Comparison of ENCODE assay signal across 10 mouse cellular contexts in genomic region chr5:13529226-13529625, GRCm38 (mm10).
DNase-seq lines count a peak whose midpoint lies in the region; ATAC-seq and TF ChIP-seq lines count a peak whose summit lies in the region.
"Had no signal": no experiment of that assay in that cellular context is flagged by ENCODE, and none has a peak within 500 bp of the region (broad histone marks: within the 10 kb centered on the region; RNA-seq: fewer than 3 reads in every experiment).

No protein-coding gene starts in this region.

- H3K36me3 ChIP-seq in forebrain, embryonic 15.5 days, result no peaks in the 10 kb centered on the region
- H3K36me3 ChIP-seq in midbrain, embryonic 13.5 days, result no peaks in the 10 kb centered on the region
- H3K36me3 ChIP-seq: limb, embryonic 12.5 days had no signal

- H3K27ac ChIP-seq in forebrain, embryonic 15.5 days (replicated peaks), result no peak overlapping the region
- H3K27ac ChIP-seq in midbrain, embryonic 13.5 days, result no peak overlapping the region
- H3K27ac ChIP-seq: limb, embryonic 12.5 days had no signal

- no peaks in the 10 kb centered on the region for H3K27me3 ChIP-seq in forebrain, embryonic 15.5 days
- peaks cover 65% of the 10 kb centered on the region for H3K27me3 ChIP-seq in midbrain, embryonic 13.5 days
- H3K27me3 ChIP-seq: limb, embryonic 12.5 days; megakaryocyte, embryonic 14.5 days had no signal

- ATAC-seq in forebrain, embryonic 15.5 days (replicated peaks), result peak; percentile 86
- peak; percentile 98 for ATAC-seq in midbrain, embryonic 13.5 days
- no peak for ATAC-seq in monocyte, adult 5-6 weeks (replicated peaks; ENCODE audit: insufficient number of reproducible peaks, low FRiP score, low TSS enrichment, poor library complexity, severe bottlenecking)

- no peaks in the 10 kb centered on the region for H3K9me3 ChIP-seq in forebrain, embryonic 15.5 days
- H3K9me3 ChIP-seq in midbrain, embryonic 13.5 days, result no peaks in the 10 kb centered on the region
- H3K9me3 ChIP-seq: limb, embryonic 12.5 days; megakaryocyte, embryonic 14.5 days had no signal

- WGBS in forebrain, embryonic 15.5 days, result under 1% methylated on average over 4 of the region's 4 CpGs
- 2% methylated on average over 4 of the region's 4 CpGs for WGBS in midbrain, embryonic 13.5 days
- WGBS in lung, adult 2 months, result 46% methylated on average over 4 of the region's 4 CpGs

- no peak for TF ChIP-seq CTCF in lung, adult 2 months (IDR thresholded peaks at IDR 0.05; ENCODE audit: insufficient read depth, low read length)

- H3K4me2 ChIP-seq in forebrain, embryonic 15.5 days (replicated peaks), result no peak overlapping the region
- H3K4me2 ChIP-seq in midbrain, embryonic 13.5 days (replicated peaks), result no peak overlapping the region
- H3K4me2 ChIP-seq: limb, embryonic 12.5 days had no signal

- peaks cover 11% of the 10 kb centered on the region for H3K4me1 ChIP-seq in forebrain, embryonic 15.5 days
- H3K4me1 ChIP-seq in midbrain, embryonic 13.5 days (replicated peaks), result peaks cover 6% of the 10 kb centered on the region; the same call in 1 of the 2 replicates
- H3K4me1 ChIP-seq in lung, adult 2 months (ENCODE audit: control insufficient read depth, insufficient read depth, low read length), result no peaks in the 10 kb centered on the region

- no peak for TF ChIP-seq POLR2A in lung, adult 2 months (IDR thresholded peaks at IDR 0.05; ENCODE audit: borderline replicate concordance, extremely low read depth, low read depth, low read length)

- no peak overlapping the region for H3K4me3 ChIP-seq in forebrain, embryonic 15.5 days
- H3K4me3 ChIP-seq in midbrain, embryonic 13.5 days (replicated peaks), result no peak overlapping the region
- no peak overlapping the region for H3K4me3 ChIP-seq in lung, adult 2 months (replicated peaks; ENCODE audit: extremely low read depth, low read depth, low read length)
- H3K4me3 ChIP-seq: limb, embryonic 12.5 days; megakaryocyte, embryonic 14.5 days had no signal

- H3K9ac ChIP-seq in forebrain, embryonic 15.5 days (replicated peaks), result no peak overlapping the region
- H3K9ac ChIP-seq in midbrain, embryonic 13.5 days (replicated peaks), result no peak overlapping the region
- H3K9ac ChIP-seq: limb, embryonic 12.5 days had no signal

- peak; percentile 3 for DNase-seq in cerebellum, adult 11-12 months
- DNase-seq in cerebellum, adult 11 months, result no peak
- peak; percentile 6 for DNase-seq in ZHBTc4 (ENCODE audit: low read depth, low spot score)
- DNase-seq in lung, adult 2 months, result no peak
- no peak for DNase-seq in urinary bladder, adult 2 months (ENCODE audit: low spot score)

Comparison
In these comparisons a context has a peak if more than half of its experiments do, and no peak if none do; other contexts are left out.
1. DNase-seq: peak in cerebellum, adult 11-12 months (single experiment) and ZHBTc4 (single experiment); none in cerebellum, adult 11 months (single experiment), lung, adult 2 months (single experiment) and urinary bladder, adult 2 months (single experiment).